Mouse (Mus musculus) embryonic stem cell, embryonic (primary cell): ENCODE results near the gene Plekhg1.

Experiments used
- CTCF ChIA-PET, 4 experiments: fragments of 300-600 bp in 2 of 4; fragments of 350-600 bp in 2 of 4; sonication (Branson Sonifier 250); formaldehyde crosslinking; loops; one replicate each; lab custom pipeline; 2022; ENCODE audit warnings: inconsistent platforms in 2 of 4; lab: Charles Lee
- POLR2A ChIA-PET, 4 experiments: fragments of 300-600 bp in 2 of 4; fragments of 350-600 bp in 2 of 4; sonication (Branson Sonifier 250); formaldehyde crosslinking; loops; one replicate each; lab custom pipeline; 2022; ENCODE audit warnings: antibody characterized with exemption in 4 of 4, inconsistent platforms in 1 of 4; lab: Charles Lee

Plekhg1 gene

GRCm38 (mm10) chr10:3730314-3730713 lies 9.8 kb upstream of the Plekhg1 start:
- CTCF ChIA-PET = interaction anchor here in 2 of 4 experiments (1.0 to 1.6 kb wide), 3 partner anchors 10 to 163 kb away, joined by 3 to 7 read pairs (median 6); partner anchors contain the start of gene Plekhg1 (in 2 of the 2)
- POLR2A ChIA-PET = interaction anchor here in 2 of 4 experiments (1.1 to 1.7 kb wide), 2 partner anchors 10 to 211 kb away, joined by 5 read pairs; partner anchors contain the start of gene Plekhg1 (in 1 of the 2)

GRCm38 (mm10) chr10:3737034-3737433 lies 3.1 kb upstream of the Plekhg1 start:
- ChIA-PET POLR2A (no interaction called here), CTCF (interaction anchor here in 1 of 4 experiments (0.5 kb wide), 1 partner anchor 808 kb away, joined by 4 read pairs; no protein-coding TSS in a partner anchor)

- CTCF ChIA-PET = interaction anchor here (0.5 to 2.5 kb wide), 23 partner anchors 11 to 720 kb away, joined by 3 to 11 read pairs (median 4); no protein-coding TSS in a partner anchor
Measured at GRCm38 (mm10) chr10:3740504-3741388, 582 bp downstream of the Plekhg1 start.

GRCm38 (mm10) chr10:3741791-3742190 lies 1.6 kb downstream of the Plekhg1 start:
- ChIA-PET POLR2A (interaction anchor here in 3 of 4 experiments (0.6 to 1.5 kb wide), 6 partner anchors 13 to 203 kb away, joined by 3 to 10 read pairs (median 4); no protein-coding TSS in a partner anchor), CTCF (interaction anchor here in 3 of 4 experiments (0.5 to 2.5 kb wide), 10 partner anchors 12 to 1420 kb away, joined by 3 to 11 read pairs (median 7); no protein-coding TSS in a partner anchor)

More at GRCm38 (mm10) chr10:3740504-3741388, 582 bp downstream of the Plekhg1 start:
- POLR2A ChIA-PET = interaction anchor here in 3 of 4 experiments (0.6 to 1.5 kb wide), 21 partner anchors 10 to 1601 kb away, joined by 3 to 10 read pairs (median 4); partner anchors contain the start of gene Mthfd1l (in 1 of the 3)

GRCm38 (mm10) chr10:3743069-3743468 lies 2.9 kb downstream of the Plekhg1 start:
- ChIA-PET POLR2A (no interaction called here), CTCF (interaction anchor here in 2 of 4 experiments (0.7 to 1.0 kb wide), 2 partner anchors 77 to 155 kb away, joined by 3 to 4 read pairs; no protein-coding TSS in a partner anchor)

GRCm38 (mm10) chr10:3743826-3744225 lies 3.7 kb downstream of the Plekhg1 start:
- CTCF ChIA-PET = interaction anchor here in 2 of 4 experiments (0.7 to 1.0 kb wide), 2 partner anchors 77 to 155 kb away, joined by 3 to 4 read pairs; no protein-coding TSS in a partner anchor
- POLR2A ChIA-PET = no interaction called here

GRCm38 (mm10) chr10:3746794-3747518 lies 6.8 kb downstream of the Plekhg1 start:
- POLR2A ChIA-PET = interaction anchor here in 1 of 4 experiments (1.4 kb wide), 1 partner anchor 156 kb away, joined by 3 read pairs; no protein-coding TSS in a partner anchor
- CTCF ChIA-PET = interaction anchor here in 1 of 4 experiments (0.6 kb wide), 1 partner anchor 366 kb away, joined by 3 read pairs; no protein-coding TSS in a partner anchor

- CTCF ChIA-PET = no interaction called here
- POLR2A ChIA-PET = no interaction called here
Measured at GRCm38 (mm10) chr10:3749580-3749979, 9.4 kb downstream of the Plekhg1 start.

- ChIA-PET POLR2A (no interaction called here), CTCF (no interaction called here)
Measured at GRCm38 (mm10) chr10:3761992-3762391, 21.8 kb downstream of the Plekhg1 start.

- ChIA-PET CTCF (interaction anchor here in 2 of 4 experiments (0.7 to 0.9 kb wide), 2 partner anchors 22 kb away, joined by 3 to 4 read pairs; partner anchors contain the start of gene Plekhg1 (in 1 of the 2)), POLR2A (no interaction called here)
Measured at GRCm38 (mm10) chr10:3763199-3763598, 23.0 kb downstream of the Plekhg1 start.

- CTCF ChIA-PET = no interaction called here
- POLR2A ChIA-PET = no interaction called here
Measured at GRCm38 (mm10) chr10:3769131-3769530, 29.0 kb downstream of the Plekhg1 start.

GRCm38 (mm10) chr10:3774330-3774729 lies 34.2 kb downstream of the Plekhg1 start:
- POLR2A ChIA-PET = no interaction called here
- CTCF ChIA-PET = no interaction called here

GRCm38 (mm10) chr10:3776761-3777160 lies 36.6 kb downstream of the Plekhg1 start:
- ChIA-PET POLR2A (no interaction called here), CTCF (no interaction called here)

- CTCF ChIA-PET = interaction anchor here in 1 of 4 experiments (1.1 kb wide), 1 partner anchor 212 kb away, joined by 3 read pairs; no protein-coding TSS in a partner anchor
Measured at GRCm38 (mm10) chr10:3785362-3785761, 45.2 kb downstream of the Plekhg1 start.

GRCm38 (mm10) chr10:3786531-3786930 lies 46.4 kb downstream of the Plekhg1 start:
- ChIA-PET POLR2A (interaction anchor here in 1 of 4 experiments (1.6 kb wide), 1 partner anchor 11 kb away, joined by 3 read pairs; no protein-coding TSS in a partner anchor), CTCF (no interaction called here)

More at GRCm38 (mm10) chr10:3785362-3785761, 45.2 kb downstream of the Plekhg1 start:
- POLR2A ChIA-PET = interaction anchor here in 1 of 4 experiments (0.6 to 1.8 kb wide), 5 partner anchors 10 to 579 kb away, joined by 3 to 5 read pairs (median 4); no protein-coding TSS in a partner anchor

- CTCF ChIA-PET = no interaction called here
- POLR2A ChIA-PET = interaction anchor here in 1 of 4 experiments (1.6 kb wide), 1 partner anchor 12 kb away, joined by 3 read pairs; no protein-coding TSS in a partner anchor
Measured at GRCm38 (mm10) chr10:3787006-3787405, 46.8 kb downstream of the Plekhg1 start.

- ChIA-PET POLR2A (interaction anchor here in 1 of 4 experiments (0.6 kb wide), 1 partner anchor 500 kb away, joined by 3 read pairs; no protein-coding TSS in a partner anchor), CTCF (no interaction called here)
Measured at GRCm38 (mm10) chr10:3793825-3794224, 53.7 kb downstream of the Plekhg1 start.

GRCm38 (mm10) chr10:3799455-3799854 lies 59.3 kb downstream of the Plekhg1 start:
- CTCF ChIA-PET = interaction anchor here in 1 of 4 experiments (2.1 kb wide), 1 partner anchor 226 kb away, joined by 6 read pairs; no protein-coding TSS in a partner anchor
- POLR2A ChIA-PET = interaction anchor here in 1 of 4 experiments (1.8 kb wide), 1 partner anchor 140 kb away, joined by 5 read pairs; no protein-coding TSS in a partner anchor
